Mouse (Mus musculus) midbrain, postnatal 0 days (tissue): ENCODE measurements around the gene Pnpla3. TPM values are rescaled to one million over a fixed set of nuclear protein-coding genes. Genes with fewer than 3 reads are reported as not detected.

Experiments
- ATAC-seq: fragments of 200-750 bp; cut with Nextera tagmentation; 2 replicates; pipeline ENCODE4 v1.8.0; 2017; ENCODE audit warnings: moderate number of reproducible peaks, mild to moderate bottlenecking, moderate TSS enrichment, moderate library complexity; ENCODE audit not compliant: low FRiP score
- DNase-seq: peaks from one replicate; pipeline ENCODE4 v3.0.0-alpha.2; 2015; ENCODE audit warnings: low spot score
- H3K27ac ChIP-seq: fragments of 300-500 bp; sonication (generic); 2 replicates; pipeline ENCODE4 v1.5.1; 2014; ENCODE audit warnings: low read depth, mild to moderate bottlenecking, low read length, mixed read lengths
- H3K27me3 ChIP-seq: fragments of 300-500 bp; sonication (generic); 2 replicates; pipeline ENCODE4 v1.6.1; 2014; ENCODE audit warnings: low read length, control low read depth, mixed read lengths; ENCODE audit not compliant: insufficient read depth
- H3K36me3 ChIP-seq: fragments of 300-500 bp; sonication (generic); 2 replicates; pipeline ENCODE4 v1.6.1; 2014; ENCODE audit warnings: low read length, control low read depth, mixed read lengths; ENCODE audit not compliant: insufficient read depth
- H3K4me1 ChIP-seq: fragments of 300-500 bp; sonication (generic); 2 replicates; pipeline ENCODE4 v1.6.1; 2014; ENCODE audit warnings: mild to moderate bottlenecking, control low read depth, antibody characterized with exemption, low read length, mixed read lengths; ENCODE audit not compliant: insufficient read depth
- H3K4me2 ChIP-seq: fragments of 300-500 bp; sonication (generic); 2 replicates; pipeline ENCODE4 v1.6.1; 2014; ENCODE audit warnings: low read depth, mild to moderate bottlenecking, low read length, mixed read lengths; ENCODE audit not compliant: poor library complexity, severe bottlenecking
- H3K4me3 ChIP-seq: fragments of 300-500 bp; sonication (generic); 2 replicates; pipeline ENCODE4 v1.5.1; 2014; ENCODE audit warnings: low read depth, mild to moderate bottlenecking, low read length, moderate library complexity
- H3K9ac ChIP-seq: fragments of 300-500 bp; sonication (generic); replicated peaks from 2 replicates; pipeline ENCODE4 v1.6.1; 2014; ENCODE audit warnings: mild to moderate bottlenecking, low read length, moderate library complexity, mixed read lengths; ENCODE audit not compliant: poor library complexity, severe bottlenecking
- H3K9me3 ChIP-seq: fragments of 300-500 bp; sonication (generic); 2 replicates; pipeline ENCODE4 v1.6.1; 2016; ENCODE audit warnings: low read length, control low read depth
- CTCF ChIP-seq: IDR thresholded peaks from 2 replicates; pipeline ENCODE4 v1.5.1; 2016; ENCODE audit warnings: antibody characterized with exemption, mild to moderate bottlenecking
- WGBS: fragments of 180-500 bp; shearing (Covaris S2); extraction: QIAGEN DNeasy Blood & Tissue Kit; methylation state at CpG from one replicate; pipeline ENCODE4 v1.1.7; 2014; 5-methylcytosine and 5-hydroxymethylcytosine counted together
- polyA plus RNA-seq: library from polyadenylated mRNA; unstranded; fragments of >200 nt; fragmentation: Nextera tagmentation; extraction: Ambion mirVana; gene quantifications from 2 replicates; pipeline ENCODE4 v1.2.1, GENCODE M21; 2015
- total RNA-seq: library from RNA; depleted of rRNA; stranded (reverse); fragments of >200 nt; gene quantifications from 2 replicates; pipeline ENCODE4 v1.2.3, GENCODE M21; 2014

Pnpla3 gene
- total and polyA plus RNA-seq, 2 experiments from 2014 or later: 5.4 to 7.3 TPM

GRCm38 (mm10) chr15:84196486-84197165, 29.0 kb downstream of the Pnpla3 start:
- H3K4me2 ChIP-seq: no peak overlapping the region
- no peak for TF ChIP-seq CTCF
- ATAC-seq: no peak
- H3K36me3 ChIP-seq: peaks cover 51% of the 10 kb centered on the region
- 91% methylated on average over 8 of the region's 8 CpGs for WGBS
- H3K4me1 ChIP-seq: peaks cover 10% of the 10 kb centered on the region; the same call in 1 of the 2 replicates
- no peaks in the 10 kb centered on the region for H3K9me3 ChIP-seq
- no peak for DNase-seq
- no peak overlapping the region for H3K4me3 ChIP-seq
- no peak overlapping the region for H3K9ac ChIP-seq
- no peak overlapping the region for H3K27ac ChIP-seq
- no peaks in the 10 kb centered on the region for H3K27me3 ChIP-seq

GRCm38 (mm10) chr15:84207327-84207726, 39.7 kb downstream of the Pnpla3 start:
- Histone ChIP-seq H3K9me3 (no peaks in the 10 kb centered on the region), H3K27ac (no peak overlapping the region), H3K4me3 (no peak overlapping the region), H3K4me1 (no peaks in the 10 kb centered on the region), H3K27me3 (no peaks in the 10 kb centered on the region), H3K36me3 (peaks cover 63% of the 10 kb centered on the region), H3K9ac (no peak overlapping the region), H3K4me2 (no peak overlapping the region)
- TF ChIP-seq CTCF: no peak
- WGBS: 96% methylated on average over 4 of the region's 4 CpGs
- DNase-seq (no peak), ATAC-seq (no peak)

GRCm38 (mm10) chr15:84209517-84210412, 42.1 kb downstream of the Pnpla3 start:
- DNase-seq: no peak
- H3K9me3 ChIP-seq: no peaks in the 10 kb centered on the region
- TF ChIP-seq CTCF: no peak
- no peak overlapping the region for H3K4me2 ChIP-seq
- peaks cover 45% of the 10 kb centered on the region for H3K36me3 ChIP-seq
- H3K4me1 ChIP-seq: no peaks in the 10 kb centered on the region
- H3K9ac ChIP-seq: no peak overlapping the region
- H3K27me3 ChIP-seq: no peaks in the 10 kb centered on the region
- 90% methylated on average over 11 of the region's 11 CpGs for WGBS
- no peak for ATAC-seq
- H3K27ac ChIP-seq: no peak overlapping the region
- H3K4me3 ChIP-seq: no peak overlapping the region

- 96% methylated on average over 13 of the region's 13 CpGs for WGBS
- peaks cover 41% of the 10 kb centered on the region for H3K36me3 ChIP-seq
Observed at GRCm38 (mm10) chr15:84210461-84210860, 42.8 kb downstream of the Pnpla3 start.

GRCm38 (mm10) chr15:84210941-84211340, 43.3 kb downstream of the Pnpla3 start:
- WGBS: 93% methylated on average over 13 of the region's 13 CpGs
- no peak for DNase-seq
- H3K4me3 ChIP-seq: no peak overlapping the region
- no peak overlapping the region for H3K4me2 ChIP-seq
- no peak for ATAC-seq
- H3K4me1 ChIP-seq: no peaks in the 10 kb centered on the region
- no peak overlapping the region for H3K27ac ChIP-seq
- peaks cover 37% of the 10 kb centered on the region for H3K36me3 ChIP-seq
- TF ChIP-seq CTCF: no peak
- H3K9ac ChIP-seq: no peak overlapping the region
- H3K27me3 ChIP-seq: no peaks in the 10 kb centered on the region
- H3K9me3 ChIP-seq: no peaks in the 10 kb centered on the region

More at GRCm38 (mm10) chr15:84210461-84210860, 42.8 kb downstream of the Pnpla3 start:
- H3K4me1 ChIP-seq: no peaks in the 10 kb centered on the region
- no peak for TF ChIP-seq CTCF
- no peak overlapping the region for H3K27ac ChIP-seq
- H3K27me3 ChIP-seq: no peaks in the 10 kb centered on the region
- DNase-seq (no peak), ATAC-seq (no peak)
- no peaks in the 10 kb centered on the region for H3K9me3 ChIP-seq
- H3K9ac ChIP-seq: no peak overlapping the region
- no peak overlapping the region for H3K4me3 ChIP-seq
- H3K4me2 ChIP-seq: no peak overlapping the region

- 0 out of 2 replicates have a peak, but pooled peaks have one; percentile 6 for ATAC-seq
Observed at GRCm38 (mm10) chr15:84211564-84211963, 43.9 kb downstream of the Pnpla3 start.

More at GRCm38 (mm10) chr15:84211564-84211963, 43.9 kb downstream of the Pnpla3 start:
- TF ChIP-seq CTCF: no peak
- no peaks in the 10 kb centered on the region; the same call in 1 of the 2 replicates for H3K4me1 ChIP-seq
- DNase-seq: no peak
- H3K36me3 ChIP-seq: peaks cover 31% of the 10 kb centered on the region
- H3K27me3 ChIP-seq: no peaks in the 10 kb centered on the region
- WGBS: 78% methylated on average over 4 of the region's 4 CpGs
- H3K4me2 ChIP-seq: no peak overlapping the region
- H3K9me3 ChIP-seq: no peaks in the 10 kb centered on the region
- H3K4me3 ChIP-seq: no peak overlapping the region
- no peak overlapping the region for H3K9ac ChIP-seq
- no peak overlapping the region for H3K27ac ChIP-seq
